Mouse (Mus musculus): ENCODE measurements around the gene Prkar1a.

GRCm38 (mm10) chr11:109715311-109715781, 66.1 kb downstream of the Prkar1a start:
- TF ChIP-seq CTCF (IDR thresholded peaks at IDR 0.05; ENCODE audit: borderline replicate concordance, insufficient read depth, low read depth, low read length): no peak
- no peak for TF ChIP-seq POLR2A (IDR thresholded peaks at IDR 0.05; ENCODE audit: borderline replicate concordance, insufficient read depth, low read length)

Data from cerebellum, adult 2 months (tissue).